Mouse (Mus musculus) cerebellum, adult 2 months (tissue): ENCODE measurements around the gene Ror2.

Experiments used
- CTCF ChIP-seq: fragments of 200-500 bp; IDR thresholded peaks from 2 replicates; pipeline ENCODE4 v1.5.1; 2011; ENCODE audit warnings: low read depth, mild to moderate bottlenecking, control low read depth, low read length, moderate library complexity, borderline replicate concordance; ENCODE audit not compliant: insufficient read depth
- POLR2A ChIP-seq: fragments of 200-500 bp; IDR thresholded peaks from 2 replicates; pipeline ENCODE4 v1.6.1; 2011; ENCODE audit warnings: low read length, control low read depth, borderline replicate concordance; ENCODE audit not compliant: insufficient read depth

GRCm38 (mm10) chr13:53233826-53234786, 51.8 kb downstream of the Ror2 start:
- no peak for TF ChIP-seq CTCF
- no peak for TF ChIP-seq POLR2A
